Mouse (Mus musculus) midbrain, embryonic 11.5 days (tissue): ENCODE results near the gene Actl11. TPM values are rescaled to one million over a fixed set of nuclear protein-coding genes. Genes with fewer than 3 reads are reported as not detected.

ENCODE experiments used
- ATAC-seq: fragments of 200-750 bp; cut with Nextera tagmentation; 2 replicates; pipeline ENCODE4 v1.8.0; 2017; ENCODE audit warnings: moderate TSS enrichment, moderate library complexity; ENCODE audit not compliant: low FRiP score
- DNase-seq: peaks from one replicate; pipeline ENCODE4 v3.0.0; 2015; ENCODE audit warnings: low spot score; ENCODE audit errors: missing footprints
- H3K27ac ChIP-seq: fragments of 300-500 bp; sonication (generic); 2 replicates; pipeline ENCODE4 v1.5.1; 2014; ENCODE audit warnings: low read depth, low read length
- H3K27me3 ChIP-seq: fragments of 300-500 bp; sonication (generic); 2 replicates; pipeline ENCODE4 v1.6.1; 2014; ENCODE audit warnings: mild to moderate bottlenecking, low read length, moderate library complexity, mixed read lengths; ENCODE audit not compliant: control insufficient read depth, insufficient read depth
- H3K36me3 ChIP-seq: fragments of 300-500 bp; sonication (generic); 2 replicates; pipeline ENCODE4 v1.6.1; 2014; ENCODE audit warnings: mild to moderate bottlenecking, low read length, moderate library complexity, mixed read lengths; ENCODE audit not compliant: control insufficient read depth, insufficient read depth
- H3K4me1 ChIP-seq: fragments of 300-500 bp; sonication (generic); 2 replicates; pipeline ENCODE4 v1.6.1; 2014; ENCODE audit warnings: low read length; ENCODE audit not compliant: control insufficient read depth, insufficient read depth
- H3K4me2 ChIP-seq: fragments of 300-500 bp; sonication (generic); 2 replicates; pipeline ENCODE4 v1.6.1; 2014; ENCODE audit warnings: mild to moderate bottlenecking, moderate library complexity
- H3K4me3 ChIP-seq: fragments of 300-500 bp; sonication (generic); 2 replicates; pipeline ENCODE4 v1.5.1; 2014; ENCODE audit warnings: low read depth, low read length
- H3K9ac ChIP-seq: fragments of 300-500 bp; sonication (generic); 2 replicates; pipeline ENCODE4 v1.6.1; 2014; ENCODE audit warnings: low read length
- H3K9me3 ChIP-seq: fragments of 300-500 bp; sonication (generic); 2 replicates; pipeline ENCODE4 v1.6.1; 2016; ENCODE audit warnings: low read length; ENCODE audit not compliant: control insufficient read depth
- WGBS: fragments of 180-500 bp; shearing (Covaris S2); extraction: QIAGEN DNeasy Blood & Tissue Kit; methylation state at CpG from one replicate; pipeline ENCODE4 v1.1.7; 2014; 5-methylcytosine and 5-hydroxymethylcytosine counted together
- polyA plus RNA-seq: library from polyadenylated mRNA; unstranded; fragments of >200 nt; fragmentation: Nextera tagmentation; extraction: Ambion mirVana; gene quantifications from 2 replicates; pipeline ENCODE4 v1.2.1, GENCODE M21; 2014

Actl11 gene
- polyA plus RNA-seq, 1 experiment from 2014 or later: not detected

GRCm38 (mm10) chr9:107964681-107965080 lies 36.4 kb downstream of the Actl11 start:
- Histone ChIP-seq H3K27me3 (no peaks in the 10 kb centered on the region), H3K36me3 (peaks cover 6% of the 10 kb centered on the region), H3K4me1 (no peaks in the 10 kb centered on the region), H3K4me3 (no peak overlapping the region), H3K27ac (no peak overlapping the region), H3K9ac (no peak overlapping the region), H3K4me2 (no peak overlapping the region), H3K9me3 (no peaks in the 10 kb centered on the region)
- WGBS: 95% methylated on average over 9 of the region's 9 CpGs
- no peak for ATAC-seq
- DNase-seq: no peak

GRCm38 (mm10) chr9:107966676-107967075 lies 38.4 kb downstream of the Actl11 start:
- H3K4me1 ChIP-seq: no peaks in the 10 kb centered on the region
- no peak overlapping the region for H3K27ac ChIP-seq
- H3K4me2 ChIP-seq: no peak overlapping the region
- H3K9ac ChIP-seq: no peak overlapping the region
- H3K27me3 ChIP-seq: no peaks in the 10 kb centered on the region
- DNase-seq (no peak), ATAC-seq (no peak)
- H3K9me3 ChIP-seq: no peaks in the 10 kb centered on the region
- WGBS: 93% methylated on average over 10 of the region's 10 CpGs
- H3K4me3 ChIP-seq: no peak overlapping the region
- peaks cover 6% of the 10 kb centered on the region for H3K36me3 ChIP-seq

GRCm38 (mm10) chr9:107967437-107967836 lies 39.2 kb downstream of the Actl11 start:
- ATAC-seq: no peak
- Histone ChIP-seq H3K4me2 (no peak overlapping the region), H3K4me1 (no peaks in the 10 kb centered on the region), H3K36me3 (peaks cover 6% of the 10 kb centered on the region; the same call in 1 of the 2 replicates), H3K27me3 (no peaks in the 10 kb centered on the region), H3K9ac (no peak overlapping the region), H3K4me3 (no peak overlapping the region), H3K9me3 (no peaks in the 10 kb centered on the region), H3K27ac (no peak overlapping the region)
- 92% methylated on average over 6 of the region's 6 CpGs for WGBS
- no peak for DNase-seq

GRCm38 (mm10) chr9:107968531-107968930 lies 40.3 kb downstream of the Actl11 start:
- Histone ChIP-seq H3K4me3 (no peak overlapping the region), H3K27ac (no peak overlapping the region), H3K36me3 (peaks cover 6% of the 10 kb centered on the region; the same call in 1 of the 2 replicates), H3K9me3 (no peaks in the 10 kb centered on the region), H3K4me2 (no peak overlapping the region), H3K27me3 (no peaks in the 10 kb centered on the region), H3K4me1 (no peaks in the 10 kb centered on the region), H3K9ac (no peak overlapping the region)
- no peak for DNase-seq
- 93% methylated on average over 7 of the region's 7 CpGs for WGBS
- ATAC-seq: no peak

GRCm38 (mm10) chr9:107970311-107970710 lies 42.0 kb downstream of the Actl11 start:
- 94% methylated on average over 5 of the region's 5 CpGs for WGBS
- no peak overlapping the region for H3K4me2 ChIP-seq
- no peaks in the 10 kb centered on the region for H3K9me3 ChIP-seq
- no peak overlapping the region for H3K9ac ChIP-seq
- H3K27me3 ChIP-seq: no peaks in the 10 kb centered on the region
- H3K4me3 ChIP-seq: no peak overlapping the region
- DNase-seq (no peak), ATAC-seq (no peak)
- H3K27ac ChIP-seq: no peak overlapping the region
- peaks cover 6% of the 10 kb centered on the region; the same call in 1 of the 2 replicates for H3K36me3 ChIP-seq
- H3K4me1 ChIP-seq: no peaks in the 10 kb centered on the region

- ATAC-seq (no peak), DNase-seq (no peak)
- 86% methylated on average over 8 of the region's 8 CpGs for WGBS
- no peak overlapping the region for H3K4me2 ChIP-seq
- H3K4me3 ChIP-seq: no peak overlapping the region
- H3K27ac ChIP-seq: no peak overlapping the region
- peaks cover 6% of the 10 kb centered on the region; the same call in 1 of the 2 replicates for H3K36me3 ChIP-seq
- no peak overlapping the region for H3K9ac ChIP-seq
- no peaks in the 10 kb centered on the region for H3K9me3 ChIP-seq
- H3K4me1 ChIP-seq: no peaks in the 10 kb centered on the region
- no peaks in the 10 kb centered on the region for H3K27me3 ChIP-seq
Observed at GRCm38 (mm10) chr9:107971690-107972541, 43.6 kb downstream of the Actl11 start.

- DNase-seq: no peak
- no peak overlapping the region for H3K9ac ChIP-seq
- no peak overlapping the region for H3K27ac ChIP-seq
- no peaks in the 10 kb centered on the region for H3K4me1 ChIP-seq
- ATAC-seq: no peak
- 82% methylated on average over 10 of the region's 10 CpGs for WGBS
- peaks cover 2% of the 10 kb centered on the region; the same call in 1 of the 2 replicates for H3K36me3 ChIP-seq
- no peak overlapping the region for H3K4me3 ChIP-seq
- no peak overlapping the region for H3K4me2 ChIP-seq
- no peaks in the 10 kb centered on the region for H3K27me3 ChIP-seq
- no peaks in the 10 kb centered on the region for H3K9me3 ChIP-seq
Observed at GRCm38 (mm10) chr9:107974491-107975171, 46.4 kb downstream of the Actl11 start.

- Histone ChIP-seq H3K27ac (no peak within 1 kb of the TSS), H3K4me1 (no peaks in the 10 kb centered on the region), H3K9ac (no peak within 1 kb of the TSS), H3K4me3 (no peak within 1 kb of the TSS), H3K4me2 (no peak within 1 kb of the TSS), H3K27me3 (no peaks in the 10 kb centered on the region), H3K36me3 (0 out of 2 replicates have a peak, but pooled peaks cover 2% of the 10 kb centered on the region), H3K9me3 (no peaks in the 10 kb centered on the region)
- no peak for ATAC-seq
- no peak for DNase-seq
- WGBS: 75% methylated on average over 12 of the region's 12 CpGs
Observed at GRCm38 (mm10) chr9:107975399-107976386, 47.4 kb downstream of the Actl11 start, which contains the start of gene Uba7. Gene Uba7, plus strand, starts transcription at chr9:107975505.
